ENCODE assay signal across 7 mouse cellular contexts in genomic region chr19:32822959-32823358, GRCm38 (mm10).
DNase-seq lines count a peak whose midpoint lies in the region; ATAC-seq and TF ChIP-seq lines count a peak whose summit lies in the region.
"Not testable (repeated sequence)": the region's sequence is repeated elsewhere in the genome, so short reads cannot be mapped to it uniquely, and the experiment has no call there.

No protein-coding gene starts in this region.

- not testable (repeated sequence) for H3K4me1 ChIP-seq in embryonic facial prominence, embryonic 11.5 days (ENCODE audit: control insufficient read depth, insufficient read depth, low read length); liver, embryonic 11.5 days (replicated peaks; ENCODE audit: control insufficient read depth, insufficient read depth, low read length); stomach, embryonic 14.5 days (ENCODE audit: control insufficient read depth, insufficient read depth, low read length); stomach, postnatal 0 days (replicated peaks; ENCODE audit: control insufficient read depth, insufficient read depth)
- peaks cover 11% of the 10 kb centered on the region for H3K4me1 ChIP-seq in intestine, embryonic 14.5 days (replicated peaks; ENCODE audit: control insufficient read depth, insufficient read depth, low read length)

- H3K9ac ChIP-seq in embryonic facial prominence, embryonic 11.5 days (replicated peaks; ENCODE audit: low read length); intestine, embryonic 14.5 days (ENCODE audit: low read length); liver, embryonic 11.5 days (ENCODE audit: low read depth, low read length); stomach, embryonic 14.5 days (replicated peaks; ENCODE audit: low read depth, low read length); stomach, postnatal 0 days (ENCODE audit: low read length): not testable (repeated sequence)

- H3K4me3 ChIP-seq in embryonic facial prominence, embryonic 11.5 days (ENCODE audit: low read depth, low read length); intestine, embryonic 14.5 days (ENCODE audit: low read depth, low read length); liver, embryonic 11.5 days (ENCODE audit: low read depth, low read length); stomach, embryonic 14.5 days (ENCODE audit: low read depth, low read length); stomach, postnatal 0 days (ENCODE audit: low read depth, low read length): not testable (repeated sequence)

- not testable (repeated sequence) for DNase-seq in embryonic facial prominence, embryonic 11.5 days (ENCODE audit: low spot score); intestine, embryonic 14.5 days (ENCODE audit: low spot score); liver, embryonic 11.5 days (ENCODE audit: low spot score); stomach, postnatal 0 days (ENCODE audit: low spot score)

- not testable (repeated sequence) for TF ChIP-seq CTCF in stomach, postnatal 0 days (IDR thresholded peaks at IDR 0.05; ENCODE audit: low read depth)

- not testable (repeated sequence) for H3K9me3 ChIP-seq in embryonic facial prominence, embryonic 11.5 days (replicated peaks; ENCODE audit: control insufficient read depth, low read length); intestine, embryonic 14.5 days (ENCODE audit: control insufficient read depth, low read length); liver, embryonic 11.5 days (ENCODE audit: control insufficient read depth, low read length); stomach, embryonic 14.5 days (ENCODE audit: control insufficient read depth, low read depth, low read length); stomach, postnatal 0 days (ENCODE audit: control insufficient read depth, low read length)

- not testable (repeated sequence) for H3K27ac ChIP-seq in embryonic facial prominence, embryonic 11.5 days (replicated peaks; ENCODE audit: low read depth, low read length); intestine, embryonic 14.5 days (ENCODE audit: low read depth); liver, embryonic 11.5 days (ENCODE audit: low read depth, low read length); stomach, embryonic 14.5 days (ENCODE audit: low read length); stomach, postnatal 0 days (replicated peaks)

- H3K36me3 ChIP-seq in embryonic facial prominence, embryonic 11.5 days (replicated peaks; ENCODE audit: control insufficient read depth, insufficient read depth, low read depth, low read length); liver, embryonic 11.5 days (ENCODE audit: control insufficient read depth, insufficient read depth, low read length); stomach, postnatal 0 days (ENCODE audit: control insufficient read depth, insufficient read depth, low read length): not testable (repeated sequence)
- H3K36me3 ChIP-seq in intestine, embryonic 14.5 days (ENCODE audit: control insufficient read depth, insufficient read depth, low read length): peaks cover 23% of the 10 kb centered on the region
- peaks cover 20% of the 10 kb centered on the region for H3K36me3 ChIP-seq in stomach, embryonic 14.5 days (ENCODE audit: control insufficient read depth, insufficient read depth, low read length)

- not testable (repeated sequence) for H3K27me3 ChIP-seq in embryonic facial prominence, embryonic 11.5 days (ENCODE audit: control insufficient read depth, insufficient read depth, low read length); intestine, embryonic 14.5 days (replicated peaks; ENCODE audit: control insufficient read depth, insufficient read depth, low read length); liver, embryonic 11.5 days (replicated peaks; ENCODE audit: control insufficient read depth, insufficient read depth, low read length); stomach, embryonic 14.5 days (ENCODE audit: control insufficient read depth, insufficient read depth, low read length); stomach, postnatal 0 days (ENCODE audit: control insufficient read depth, insufficient read depth, low read length)

- H3K4me2 ChIP-seq in embryonic facial prominence, embryonic 11.5 days (ENCODE audit: low read depth, low read length); intestine, embryonic 14.5 days (ENCODE audit: low read length); liver, embryonic 11.5 days; stomach, embryonic 14.5 days (replicated peaks; ENCODE audit: low read depth, low read length); stomach, postnatal 0 days (replicated peaks; ENCODE audit: low read depth): not testable (repeated sequence)

- no CpG with 5 or more reads among the region's 7 CpGs for WGBS in embryonic facial prominence, embryonic 11.5 days
- WGBS in intestine, embryonic 14.5 days: no CpG with 5 or more reads among the region's 7 CpGs
- WGBS in liver, embryonic 11.5 days: no CpG with 5 or more reads among the region's 7 CpGs
- no CpG with 5 or more reads among the region's 7 CpGs for WGBS in stomach, embryonic 14.5 days
- WGBS in stomach, postnatal 0 days: no CpG with 5 or more reads among the region's 7 CpGs

- TF ChIP-seq EP300 in stomach, postnatal 0 days (optimal IDR thresholded peaks at IDR 0.05): not testable (repeated sequence)

- 0 out of 2 replicates have a peak, but pooled peaks have one; percentile 56 for ATAC-seq in embryonic facial prominence, embryonic 11.5 days (replicated peaks; ENCODE audit: insufficient number of reproducible peaks, low FRiP score, low TSS enrichment, low read depth)
- ATAC-seq in erythroid progenitor cell, adult 5-6 weeks (replicated peaks; ENCODE audit: low FRiP score, poor library complexity, severe bottlenecking): peak; percentile 68
- 0 out of 2 replicates have a peak, but pooled peaks have one; percentile 36 for ATAC-seq in intestine, embryonic 14.5 days (replicated peaks; ENCODE audit: low FRiP score, low TSS enrichment, low read depth)
- ATAC-seq in liver, embryonic 11.5 days (replicated peaks; ENCODE audit: low FRiP score): 0 out of 2 replicates have a peak, but pooled peaks have one; percentile 56
- ATAC-seq in monocyte, adult 5-6 weeks (replicated peaks; ENCODE audit: insufficient number of reproducible peaks, low FRiP score, low TSS enrichment, poor library complexity, severe bottlenecking): peak; percentile 73
- ATAC-seq in stomach, embryonic 14.5 days (ENCODE audit: insufficient number of reproducible peaks, insufficient read depth, low FRiP score, low read depth): peak; percentile 23; the same call in 1 of the 2 replicates
- 0 out of 2 replicates have a peak, but pooled peaks have one; percentile 49 for ATAC-seq in stomach, postnatal 0 days (ENCODE audit: low FRiP score, low TSS enrichment)

Comparison
In these comparisons a context has a peak if more than half of its experiments do, and no peak if none do; other contexts are left out.
1. ATAC-seq: peak in every context shown above with its lines; median percentile 73 in monocyte, adult 5-6 weeks; 68 in erythroid progenitor cell, adult 5-6 weeks; 56 in embryonic facial prominence, embryonic 11.5 days; 56 in liver, embryonic 11.5 days; 49 in stomach, postnatal 0 days; 36 in intestine, embryonic 14.5 days; 23 in stomach, embryonic 14.5 days.